Mouse (Mus musculus): ENCODE data around the gene Araf. TPM values are rescaled to one million over a fixed set of nuclear protein-coding genes. Genes with fewer than 3 reads are reported as not detected.
"Not testable (repeated sequence)": the region's sequence is repeated elsewhere in the genome, so short reads cannot be mapped to it uniquely, and the experiment has no call there.

Araf gene
- polyA plus RNA-seq, 1 experiment: 33.2 TPM

GRCm38 (mm10) chrX:20798141-20798796, 655 bp downstream of the Araf start:
- no peaks in the 10 kb centered on the region for H3K79me3 ChIP-seq (ENCODE audit: low read depth)
- H3K4me3 ChIP-seq (ENCODE audit: insufficient read depth, poor library complexity, severe bottlenecking): no peak overlapping the region
- TF ChIP-seq MAX (IDR thresholded peaks at IDR 0.05) (no peak), CEBPB (IDR thresholded peaks at IDR 0.05; ENCODE audit: low read depth) (no peak), MYOD1 (IDR thresholded peaks at IDR 0.05; ENCODE audit: control insufficient read depth, insufficient read length, low read depth) (no peak), CTCF (IDR thresholded peaks at IDR 0.05; ENCODE audit: control insufficient read depth, insufficient read depth, insufficient read length) (no peak), MYOG (IDR thresholded peaks at IDR 0.05; ENCODE audit: control insufficient read depth, extremely low read depth, insufficient read length) (no peak), FOSL1 (IDR thresholded peaks at IDR 0.05; ENCODE audit: insufficient read depth, low read length, poor library complexity, severe bottlenecking) (no peak), USF1 (IDR thresholded peaks at IDR 0.05; ENCODE audit: low read depth) (no peak)
- no peaks in the 10 kb centered on the region for H3K27me3 ChIP-seq (ENCODE audit: control insufficient read depth, insufficient read depth, insufficient read length)
- no peak overlapping the region for H3ac ChIP-seq (ENCODE audit: control insufficient read depth, insufficient read length, low read depth)
- H3K36me3 ChIP-seq (ENCODE audit: control insufficient read depth, insufficient read depth): no peaks in the 10 kb centered on the region
- no peaks in the 10 kb centered on the region for H3K79me2 ChIP-seq (ENCODE audit: control insufficient read depth, insufficient read depth)

- no peak overlapping the region for H3K4me3 ChIP-seq (ENCODE audit: insufficient read depth, poor library complexity, severe bottlenecking)
- H3ac ChIP-seq (ENCODE audit: control insufficient read depth, insufficient read length, low read depth): no peak overlapping the region
- H3K27me3 ChIP-seq (ENCODE audit: control insufficient read depth, insufficient read depth, insufficient read length): no peaks in the 10 kb centered on the region
- no peaks in the 10 kb centered on the region for H3K79me3 ChIP-seq (ENCODE audit: low read depth)
- no peaks in the 10 kb centered on the region for H3K79me2 ChIP-seq (ENCODE audit: control insufficient read depth, insufficient read depth)
- TF ChIP-seq CTCF (IDR thresholded peaks at IDR 0.05; ENCODE audit: control insufficient read depth, insufficient read depth, insufficient read length) (no peak), USF1 (IDR thresholded peaks at IDR 0.05; ENCODE audit: low read depth) (no peak), MYOG (IDR thresholded peaks at IDR 0.05; ENCODE audit: control insufficient read depth, extremely low read depth, insufficient read length) (no peak), CEBPB (IDR thresholded peaks at IDR 0.05; ENCODE audit: low read depth) (no peak), MAX (IDR thresholded peaks at IDR 0.05) (no peak), MYOD1 (IDR thresholded peaks at IDR 0.05; ENCODE audit: control insufficient read depth, insufficient read length, low read depth) (no peak), FOSL1 (IDR thresholded peaks at IDR 0.05; ENCODE audit: insufficient read depth, low read length, poor library complexity, severe bottlenecking) (no peak)
- H3K36me3 ChIP-seq (ENCODE audit: control insufficient read depth, insufficient read depth): no peaks in the 10 kb centered on the region
Observed at GRCm38 (mm10) chrX:20798797-20799147, 1.2 kb downstream of the Araf start.

GRCm38 (mm10) chrX:20801456-20801855, 3.8 kb downstream of the Araf start:
- H3K27me3 ChIP-seq (ENCODE audit: control insufficient read depth, insufficient read depth, insufficient read length): no peaks in the 10 kb centered on the region
- H3K36me3 ChIP-seq (ENCODE audit: control insufficient read depth, insufficient read depth): no peaks in the 10 kb centered on the region
- H3K4me3 ChIP-seq (ENCODE audit: insufficient read depth, poor library complexity, severe bottlenecking): no peak overlapping the region
- no peaks in the 10 kb centered on the region for H3K79me2 ChIP-seq (ENCODE audit: control insufficient read depth, insufficient read depth)
- no peak for TF ChIP-seq CEBPB (IDR thresholded peaks at IDR 0.05; ENCODE audit: low read depth)
- TF ChIP-seq MYOG (IDR thresholded peaks at IDR 0.05; ENCODE audit: control insufficient read depth, extremely low read depth, insufficient read length): no peak
- TF ChIP-seq USF1 (IDR thresholded peaks at IDR 0.05; ENCODE audit: low read depth): no peak
- no peak for TF ChIP-seq MYOD1 (IDR thresholded peaks at IDR 0.05; ENCODE audit: control insufficient read depth, insufficient read length, low read depth)
- TF ChIP-seq FOSL1 (IDR thresholded peaks at IDR 0.05; ENCODE audit: insufficient read depth, low read length, poor library complexity, severe bottlenecking): no peak
- no peak for TF ChIP-seq MAX (IDR thresholded peaks at IDR 0.05)
- no peak for TF ChIP-seq CTCF (IDR thresholded peaks at IDR 0.05; ENCODE audit: control insufficient read depth, insufficient read depth, insufficient read length)
- H3ac ChIP-seq (ENCODE audit: control insufficient read depth, insufficient read length, low read depth): no peak overlapping the region
- no peaks in the 10 kb centered on the region for H3K79me3 ChIP-seq (ENCODE audit: low read depth)

GRCm38 (mm10) chrX:20804301-20804700, 6.7 kb downstream of the Araf start:
- H3K36me3 ChIP-seq (ENCODE audit: control insufficient read depth, insufficient read depth); H3K27me3 ChIP-seq (ENCODE audit: control insufficient read depth, insufficient read depth, insufficient read length); H3K4me3 ChIP-seq (ENCODE audit: insufficient read depth, poor library complexity, severe bottlenecking); H3ac ChIP-seq (ENCODE audit: control insufficient read depth, insufficient read length, low read depth); H3K79me2 ChIP-seq (ENCODE audit: control insufficient read depth, insufficient read depth); H3K79me3 ChIP-seq (ENCODE audit: low read depth): not testable (repeated sequence)

GRCm38 (mm10) chrX:20806295-20806694, 8.7 kb downstream of the Araf start:
- Histone ChIP-seq H3K4me3 (ENCODE audit: insufficient read depth, poor library complexity, severe bottlenecking) (no peak overlapping the region), H3ac (ENCODE audit: control insufficient read depth, insufficient read length, low read depth) (no peak overlapping the region), H3K79me3 (ENCODE audit: low read depth) (no peaks in the 10 kb centered on the region), H3K36me3 (ENCODE audit: control insufficient read depth, insufficient read depth) (no peaks in the 10 kb centered on the region), H3K79me2 (ENCODE audit: control insufficient read depth, insufficient read depth) (no peaks in the 10 kb centered on the region), H3K27me3 (ENCODE audit: control insufficient read depth, insufficient read depth, insufficient read length) (no peaks in the 10 kb centered on the region)
- TF ChIP-seq CTCF (IDR thresholded peaks at IDR 0.05; ENCODE audit: control insufficient read depth, insufficient read depth, insufficient read length): no peak
- TF ChIP-seq MAX (IDR thresholded peaks at IDR 0.05): no peak
- no peak for TF ChIP-seq FOSL1 (IDR thresholded peaks at IDR 0.05; ENCODE audit: insufficient read depth, low read length, poor library complexity, severe bottlenecking)
- TF ChIP-seq USF1 (IDR thresholded peaks at IDR 0.05; ENCODE audit: low read depth): no peak
- no peak for TF ChIP-seq MYOD1 (IDR thresholded peaks at IDR 0.05; ENCODE audit: control insufficient read depth, insufficient read length, low read depth)
- no peak for TF ChIP-seq CEBPB (IDR thresholded peaks at IDR 0.05; ENCODE audit: low read depth)
- no peak for TF ChIP-seq MYOG (IDR thresholded peaks at IDR 0.05; ENCODE audit: control insufficient read depth, extremely low read depth, insufficient read length)

- H3K79me2 ChIP-seq (ENCODE audit: control insufficient read depth, insufficient read depth): no peaks in the 10 kb centered on the region
- H3K27me3 ChIP-seq (ENCODE audit: control insufficient read depth, insufficient read depth, insufficient read length): no peaks in the 10 kb centered on the region
- no peaks in the 10 kb centered on the region for H3K36me3 ChIP-seq (ENCODE audit: control insufficient read depth, insufficient read depth)
- peak; percentile 90 for TF ChIP-seq MYOD1 (IDR thresholded peaks at IDR 0.05; ENCODE audit: control insufficient read depth, insufficient read length, low read depth)
- no peak for TF ChIP-seq CTCF (IDR thresholded peaks at IDR 0.05; ENCODE audit: control insufficient read depth, insufficient read depth, insufficient read length)
- TF ChIP-seq MAX (IDR thresholded peaks at IDR 0.05): peak; percentile 90
- peak; percentile 57 for TF ChIP-seq FOSL1 (IDR thresholded peaks at IDR 0.05; ENCODE audit: insufficient read depth, low read length, poor library complexity, severe bottlenecking)
- H3K79me3 ChIP-seq (ENCODE audit: low read depth): no peaks in the 10 kb centered on the region
- no peak overlapping the region for H3ac ChIP-seq (ENCODE audit: control insufficient read depth, insufficient read length, low read depth)
- H3K4me3 ChIP-seq (ENCODE audit: insufficient read depth, poor library complexity, severe bottlenecking): no peak overlapping the region
Observed at GRCm38 (mm10) chrX:20816974-20817373, 19.4 kb downstream of the Araf start.

Data from C2C12 (cell line).